Mouse (Mus musculus): ENCODE results near the gene Pnp. TPM values are rescaled to one million over a fixed set of nuclear protein-coding genes. Genes with fewer than 3 reads are reported as not detected.
"Not testable (repeated sequence)": the region's sequence is repeated elsewhere in the genome, so short reads cannot be mapped to it uniquely, and the experiment has no call there.

Pnp gene
- total RNA-seq, 2 experiments from 2014 or later = 3.6 to 5.9 TPM

- TF ChIP-seq CTCF (IDR thresholded peaks at IDR 0.05) = no peak
- Histone ChIP-seq H3K27ac (no peak overlapping the region), H3K4me3 (no peak overlapping the region)
- intact Hi-C loops (cut with DNase I) = no loop called here
- DNase-seq = no peak
Observed at GRCm38 (mm10) chr14:50938119-50938908, 7.4 kb downstream of the Pnp start.

- no peak for TF ChIP-seq CTCF (IDR thresholded peaks at IDR 0.05)
- no peak for DNase-seq
- H3K27ac ChIP-seq = no peak overlapping the region
- intact Hi-C loops (cut with DNase I) = no loop called here
- H3K4me3 ChIP-seq = no peak overlapping the region
Observed at GRCm38 (mm10) chr14:50938940-50939339, 8.1 kb downstream of the Pnp start.

- TF ChIP-seq CTCF (IDR thresholded peaks at IDR 0.05) = no peak
- intact Hi-C loops (cut with DNase I) = loop anchor here (2.0 kb wide), 1 partner anchor 119 kb away; no protein-coding TSS in a partner anchor
- peak within 1 kb of the TSS; percentile 77 for H3K4me3 ChIP-seq
- peak within 1 kb of the TSS; percentile 89 for H3K27ac ChIP-seq
- peak; percentile 95 for DNase-seq
Observed at GRCm38 (mm10) chr14:50943932-50944667, 13.2 kb downstream of the Pnp start, which contains the start of gene Gm49342. Gene Gm49342 (plus strand): TSS chr14:50944517.

- TF ChIP-seq CTCF (IDR thresholded peaks at IDR 0.05) = peak; percentile 48; the same call in 1 of the 2 replicates
- not testable (repeated sequence) for DNase-seq
- peak overlapping the region; percentile 89 for H3K27ac ChIP-seq
- intact Hi-C loops (cut with DNase I) = loop anchor here (2.0 kb wide), 1 partner anchor 118 kb away; no protein-coding TSS in a partner anchor
- H3K4me3 ChIP-seq = peak overlapping the region; percentile 77
Observed at GRCm38 (mm10) chr14:50944668-50945033, 13.8 kb downstream of the Pnp start.

- Histone ChIP-seq H3K4me3 (peak overlapping the region; percentile 77), H3K27ac (peak overlapping the region; percentile 89)
- intact Hi-C loops (cut with DNase I) = loop anchor here (2.0 kb wide), 1 partner anchor 118 kb away; no protein-coding TSS in a partner anchor
- DNase-seq = not testable (repeated sequence)
Observed at GRCm38 (mm10) chr14:50945081-50945480, 14.2 kb downstream of the Pnp start.

- DNase-seq = not testable (repeated sequence)
- peak overlapping the region; percentile 89 for H3K27ac ChIP-seq
- intact Hi-C loops (cut with DNase I) = loop anchor here (2.0 kb wide), 1 partner anchor 117 kb away; no protein-coding TSS in a partner anchor
- peak overlapping the region; percentile 77 for H3K4me3 ChIP-seq
Observed at GRCm38 (mm10) chr14:50945526-50945925, 14.6 kb downstream of the Pnp start.

- Histone ChIP-seq H3K27ac (peak overlapping the region; percentile 73; the same call in 1 of the 2 replicates), H3K4me3 (peak overlapping the region; percentile 66)
- intact Hi-C loops (cut with DNase I) = no loop called here
- TF ChIP-seq CTCF (IDR thresholded peaks at IDR 0.05) = no peak
- no peak for DNase-seq
Observed at GRCm38 (mm10) chr14:50955487-50955886, 24.6 kb downstream of the Pnp start.

- TF ChIP-seq CTCF (IDR thresholded peaks at IDR 0.05) = peak; percentile 20; the same call in 1 of the 2 replicates
- intact Hi-C loops (cut with DNase I) = not testable (repeated sequence)
- Histone ChIP-seq H3K4me3 (peak within 1 kb of the TSS; percentile 66), H3K27ac (peak within 1 kb of the TSS; percentile 73)
- peak; percentile 53 for DNase-seq
Observed at GRCm38 (mm10) chr14:50955942-50956508, 25.1 kb downstream of the Pnp start, which contains the start of gene Pnp2. Gene Pnp2 (plus strand): TSS chr14:50955992.

- H3K27ac ChIP-seq = peak overlapping the region; percentile 73
- DNase-seq; intact Hi-C loops (cut with DNase I): not testable (repeated sequence)
Observed at GRCm38 (mm10) chr14:50956724-50957123, 25.8 kb downstream of the Pnp start.

GRCm38 (mm10) chr14:50957146-50957545, 26.3 kb downstream of the Pnp start:
- intact Hi-C loops (cut with DNase I); DNase-seq; H3K4me3 ChIP-seq; H3K27ac ChIP-seq: not testable (repeated sequence)

More at GRCm38 (mm10) chr14:50956724-50957123, 25.8 kb downstream of the Pnp start:
- peak overlapping the region; percentile 66 for H3K4me3 ChIP-seq

GRCm38 (mm10) chr14:50958289-50958995, 27.6 kb downstream of the Pnp start:
- DNase-seq; intact Hi-C loops (cut with DNase I); H3K27ac ChIP-seq; H3K4me3 ChIP-seq: not testable (repeated sequence)
